ENCODE assay signal across 8 mouse cellular contexts in the genomic region with DNA sequence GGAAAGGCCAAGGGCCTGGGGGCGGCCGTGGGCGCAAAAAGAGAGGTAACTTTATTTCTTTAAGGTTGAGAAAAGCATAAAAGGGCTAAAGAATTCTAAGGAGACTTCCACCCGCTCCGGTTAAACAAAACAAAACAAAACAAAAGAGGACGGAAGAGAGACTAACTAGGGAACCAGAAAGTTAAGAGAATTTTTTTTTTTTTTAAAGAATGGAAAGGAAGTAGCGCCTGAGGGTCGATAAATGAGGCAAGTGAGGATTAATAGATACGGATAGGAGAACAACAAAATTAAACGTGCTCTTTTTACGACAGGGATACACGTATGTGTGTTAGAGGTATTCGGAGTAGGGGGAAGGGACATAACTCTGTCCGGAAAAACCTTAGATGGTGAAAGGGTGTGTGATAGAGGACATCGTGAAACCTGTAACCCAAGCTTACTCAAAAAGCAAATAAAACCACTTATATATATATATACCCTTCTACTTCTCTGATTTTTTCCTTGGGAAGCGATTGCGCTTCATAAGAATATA. TPM values are rescaled to one million over a fixed set of nuclear protein-coding genes. Genes with fewer than 3 reads are reported as not detected.
DNase-seq lines count a peak whose midpoint lies in the region; ATAC-seq and TF ChIP-seq lines count a peak whose summit lies in the region.

No protein-coding gene starts in this region.

- H3K27me3 ChIP-seq in midbrain, embryonic 16.5 days (ENCODE audit: control insufficient read depth, insufficient read depth, low read depth, low read length) = no peaks in the 10 kb centered on the region

- peaks cover 30% of the 10 kb centered on the region for H3K4me1 ChIP-seq in midbrain, embryonic 16.5 days (ENCODE audit: control insufficient read depth, insufficient read depth, low read length)

- H3K9ac ChIP-seq in midbrain, embryonic 16.5 days (ENCODE audit: low read depth, low read length) = peak overlapping the region; percentile 66

- no peaks in the 10 kb centered on the region for H3K9me3 ChIP-seq in midbrain, embryonic 16.5 days (replicated peaks; ENCODE audit: control insufficient read depth, low read length, poor library complexity, severe bottlenecking)

- WGBS in midbrain, embryonic 16.5 days = 9% methylated on average over 17 of the region's 17 CpGs

- peak overlapping the region; percentile 96 for H3K4me3 ChIP-seq in left cerebral cortex, adult 2 months
- H3K4me3 ChIP-seq in midbrain, embryonic 16.5 days (ENCODE audit: low read depth, low read length) = peak overlapping the region; percentile 68

- H3K4me2 ChIP-seq in midbrain, embryonic 16.5 days (ENCODE audit: low read length) = peak overlapping the region; percentile 73

- peaks cover 3% of the 10 kb centered on the region; the same call in 1 of the 2 replicates for H3K36me3 ChIP-seq in midbrain, embryonic 16.5 days (ENCODE audit: control insufficient read depth, insufficient read depth, low read length)

- TF ChIP-seq CTCF in left cerebral cortex, adult 2 months (IDR thresholded peaks at IDR 0.05) = no peak

- intact Hi-C loops in left cerebral cortex, adult 2 months (cut with DNase I) = loop anchor here (10.0 kb wide), 1 partner anchor 232 kb away; the partner anchor contains the start of genes Mrpl48 and Rab6a
- intact Hi-C loops in left cerebral cortex, postnatal 36 days (cut with DNase I) = no loop called here

- ATAC-seq in midbrain, embryonic 16.5 days = no peak

- peak overlapping the region; percentile 41 for H3K27ac ChIP-seq in left cerebral cortex, adult 2 months
- peak overlapping the region; percentile 83 for H3K27ac ChIP-seq in midbrain, embryonic 16.5 days (ENCODE audit: low read length)

- DNase-seq in left cerebral cortex, adult 2 months (ENCODE audit: extremely low spot score in 1 of 2, low spot score in 2 of 2) = no peak
- DNase-seq in left cerebral cortex, postnatal 36 days (ENCODE audit: low spot score in 2 of 2) = no peak
- DNase-seq in embryo, embryonic 10.5 days (ENCODE audit: low spot score) = peak; percentile 54
- DNase-seq in induced T-regulatory cell, adult 2 months (ENCODE audit: low read depth) = peak; percentile 68
- no peak for DNase-seq in left cerebral cortex, adult 11 months (ENCODE audit: low spot score)
- no peak for DNase-seq in layer of hippocampus, postnatal 10 days (ENCODE audit: low spot score in 2 of 2)
- no peak for DNase-seq in yolk sac, embryonic 10.5 days (ENCODE audit: low spot score)

RNA-seq across cellular contexts. Expression of gene Ppme1, which starts 0.4 kb away (rescaled TPM):
- 100 to 1,000 TPM; 220 to 230 TPM for total RNA-seq in left cerebral cortex, adult 2 months (2021)
- total RNA-seq in left cerebral cortex, postnatal 36 days (2021) = 100 to 1,000 TPM; 204 to 224 TPM
- 160 and 170 TPM in 2 replicates for polyA plus RNA-seq in midbrain, embryonic 16.5 days (2015; fragmentation: Nextera tagmentation; extraction: Ambion mirVana)
- total RNA-seq in layer of hippocampus, postnatal 10 days (2021) = 100 to 1,000 TPM; 120 to 123 TPM

RNA-seq across cellular contexts. Expression of gene C2cd3, which starts 0.5 kb away (rescaled TPM):
- total RNA-seq in left cerebral cortex, adult 2 months (2021) = 10 to 100 TPM; 25.3 to 28.8 TPM
- 10 to 100 TPM; 20.5 to 28.1 TPM for total RNA-seq in left cerebral cortex, postnatal 36 days (2021)
- polyA plus RNA-seq in midbrain, embryonic 16.5 days (2015; fragmentation: Nextera tagmentation; extraction: Ambion mirVana) = 16.7 and 19.5 TPM in 2 replicates
- 10 to 100 TPM; 15.2 to 18.5 TPM for total RNA-seq in layer of hippocampus, postnatal 10 days (2021)

Comparison
In these comparisons a context has a peak if more than half of its experiments do, and no peak if none do; other contexts are left out.
1. DNase-seq: peak in embryo, embryonic 10.5 days (single experiment) and induced T-regulatory cell, adult 2 months (single experiment); none in left cerebral cortex, adult 2 months (0 of 2), left cerebral cortex, postnatal 36 days (0 of 2), left cerebral cortex, adult 11 months (single experiment), layer of hippocampus, postnatal 10 days (0 of 2) and yolk sac, embryonic 10.5 days (single experiment).